Mouse (Mus musculus) myocyte (in vitro differentiated cells): ENCODE results near the gene 9930104L06Rik.

Experiments
- E2F4 ChIP-seq: IDR thresholded peaks from one replicate; pipeline ENCODE4 v1.6.1; 2011; ENCODE audit warnings: mild to moderate bottlenecking, control low read depth, moderate library complexity; ENCODE audit not compliant: insufficient read depth
- POLR2A ChIP-seq: IDR thresholded peaks from one replicate; pipeline ENCODE4 v1.6.1; 2011; ENCODE audit warnings: low read depth, mild to moderate bottlenecking, control low read depth, moderate library complexity; ENCODE audit not compliant: insufficient read length
- POLR2AphosphoS2 ChIP-seq: IDR thresholded peaks from one replicate; pipeline ENCODE4 v1.6.1; 2011; ENCODE audit warnings: low read depth, control low read depth; ENCODE audit not compliant: insufficient read length
- TCF12 ChIP-seq: IDR thresholded peaks from one replicate; pipeline ENCODE4 v1.6.1; 2011; ENCODE audit warnings: mild to moderate bottlenecking, control low read depth; ENCODE audit not compliant: poor library complexity, insufficient read depth, severe bottlenecking

GRCm38 (mm10) chr4:124972316-124972715, 35.5 kb downstream of the 9930104L06Rik start:
- TF ChIP-seq POLR2A (no peak), TCF12 (no peak), E2F4 (no peak), POLR2AphosphoS2 (no peak)
